Mouse (Mus musculus): ENCODE measurements around the gene Zfp536. TPM values are rescaled to one million over a fixed set of nuclear protein-coding genes. Genes with fewer than 3 reads are reported as not detected.

The Zfp536 gene
- total RNA-seq, 2 experiments from 2014 or later: 40.5 to 48.3 TPM

- no peak for DNase-seq (ENCODE audit: extremely low spot score in 1 of 2, low spot score in 1 of 2)
Observed at GRCm38 (mm10) chr7:37695066-37695465, 78.4 kb downstream of the Zfp536 start.

- DNase-seq (ENCODE audit: extremely low spot score in 1 of 2, low spot score in 1 of 2): no peak
Observed at GRCm38 (mm10) chr7:37690606-37691005, 82.8 kb downstream of the Zfp536 start.

- DNase-seq (ENCODE audit: extremely low spot score in 1 of 2, low spot score in 1 of 2): no peak
Observed at GRCm38 (mm10) chr7:37689561-37690305, 83.7 kb downstream of the Zfp536 start.

DNA sequence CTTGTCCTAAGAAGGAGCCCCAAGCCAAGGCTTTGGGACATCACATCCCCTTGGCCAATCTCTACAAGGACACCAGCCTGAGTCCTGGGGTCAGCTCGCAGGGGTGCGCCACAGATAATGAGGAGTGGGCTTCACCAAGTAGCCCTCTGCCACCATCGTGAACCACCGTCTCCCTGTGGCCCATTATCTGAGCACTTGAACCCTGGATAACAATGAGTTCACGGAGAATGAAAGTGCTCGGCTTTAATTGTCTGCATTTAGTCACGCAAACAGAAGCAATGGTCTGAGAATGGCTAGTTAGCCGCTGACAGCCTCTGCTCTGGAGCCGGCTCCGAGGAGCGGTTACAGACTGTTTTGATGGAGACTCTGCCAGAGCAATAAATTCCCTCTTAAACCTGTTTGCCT is 84.3 kb downstream of the Zfp536 start:
- no peak for DNase-seq (ENCODE audit: extremely low spot score in 1 of 2, low spot score in 1 of 2)

DNA sequence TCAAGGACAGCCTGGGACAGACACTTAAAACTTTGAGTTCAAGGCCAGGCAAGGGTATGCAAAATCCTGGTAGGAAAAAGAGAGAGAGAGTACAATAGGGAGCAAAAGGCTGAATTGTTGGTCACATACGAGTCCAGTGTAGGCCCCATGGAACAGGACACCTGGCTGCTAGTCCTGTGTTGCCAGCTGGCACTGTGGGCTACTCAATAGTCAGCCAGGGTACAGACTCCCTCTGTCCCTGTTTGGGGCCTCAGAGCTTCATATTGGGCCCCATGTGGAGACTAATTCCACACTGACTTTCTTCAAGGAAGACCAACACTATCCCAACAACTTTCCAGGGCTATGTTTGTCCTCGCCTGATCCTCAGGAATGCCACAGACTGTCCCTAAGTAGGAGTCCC is 87.1 kb downstream of the Zfp536 start:
- DNase-seq (ENCODE audit: extremely low spot score in 1 of 2, low spot score in 1 of 2): no peak

DNA sequence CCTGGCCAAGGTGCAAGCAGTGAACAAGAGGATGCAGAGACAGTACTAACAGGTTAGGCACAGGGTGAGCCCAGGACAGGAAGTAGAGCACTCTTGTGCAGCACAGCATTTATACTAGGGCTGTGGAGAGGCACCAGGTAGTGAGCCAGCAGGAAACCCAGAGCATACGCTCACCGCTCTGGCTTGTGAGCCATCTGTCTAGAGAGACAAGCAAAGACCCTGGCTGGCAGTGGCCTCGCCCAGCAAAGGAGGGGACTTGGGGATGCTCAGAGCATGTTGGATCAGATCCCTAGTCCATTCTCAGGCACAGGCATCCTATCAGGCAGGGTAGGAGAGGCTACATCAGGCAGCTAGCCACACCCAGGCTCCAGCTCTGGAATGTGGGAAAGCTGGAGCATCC is 88.2 kb downstream of the Zfp536 start:
- no peak for DNase-seq (ENCODE audit: extremely low spot score in 1 of 2, low spot score in 1 of 2)

DNA sequence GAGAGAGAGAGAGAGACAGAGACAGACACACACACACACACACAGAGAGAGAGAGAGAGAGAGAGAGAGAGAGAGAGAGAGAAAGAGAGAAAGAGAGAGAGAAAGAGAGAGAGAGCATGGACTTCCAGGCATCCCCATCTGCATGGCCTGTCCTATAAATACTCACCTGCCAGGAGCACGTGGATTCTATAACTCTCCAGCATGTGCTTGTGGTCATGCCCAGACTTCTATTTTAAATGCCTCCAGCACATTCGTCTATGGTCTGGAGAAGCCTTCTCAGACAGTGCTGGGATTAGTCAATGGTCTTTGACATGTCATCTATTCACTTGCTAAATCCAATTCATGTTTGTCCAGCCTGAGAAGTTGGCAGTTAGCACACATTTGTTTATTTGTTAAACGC is 92.1 kb downstream of the Zfp536 start:
- DNase-seq (ENCODE audit: extremely low spot score in 1 of 2, low spot score in 1 of 2): no peak

DNA sequence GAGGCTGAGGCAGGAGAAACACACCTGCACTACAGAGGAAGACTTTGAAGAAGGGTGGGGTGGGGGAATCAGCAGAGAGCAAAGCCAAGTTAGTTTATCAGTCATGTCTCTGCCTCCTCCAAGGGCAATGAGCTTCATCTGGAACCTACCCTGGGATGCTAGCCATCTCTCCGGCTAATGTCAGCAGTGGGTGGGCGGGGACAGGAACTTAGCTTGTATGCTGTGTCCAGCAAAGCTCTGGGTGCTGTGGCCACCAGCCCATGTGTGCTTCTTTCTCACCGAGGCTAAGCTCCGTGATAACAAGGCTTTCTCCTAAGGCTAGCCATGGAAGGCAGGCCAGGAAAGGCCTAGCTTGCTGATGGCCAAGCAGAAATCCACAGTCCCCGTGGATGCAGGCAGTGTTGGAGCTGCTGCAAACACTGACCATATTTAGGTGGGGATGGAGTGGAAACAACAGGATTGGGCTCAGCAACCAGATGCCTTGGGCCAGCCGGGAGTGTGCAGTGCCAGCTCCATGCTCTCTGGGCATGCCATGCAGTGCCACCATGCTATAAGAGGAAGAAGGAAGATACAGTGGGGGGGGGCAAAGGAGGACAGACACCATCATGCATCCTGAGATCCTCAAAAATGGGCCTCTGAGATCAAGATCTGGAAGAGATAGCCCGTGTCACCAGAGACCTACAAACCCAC is 109.6 kb downstream of the Zfp536 start:
- no peak for DNase-seq (ENCODE audit: extremely low spot score in 1 of 2, low spot score in 1 of 2)

GRCm38 (mm10) chr7:37648671-37649070 is 124.8 kb downstream of the Zfp536 start:
- DNase-seq (ENCODE audit: extremely low spot score in 1 of 2, low spot score in 1 of 2): no peak

- no peak for DNase-seq (ENCODE audit: extremely low spot score in 1 of 2, low spot score in 1 of 2)
Observed at GRCm38 (mm10) chr7:37647917-37648615, 125.4 kb downstream of the Zfp536 start.

DNA sequence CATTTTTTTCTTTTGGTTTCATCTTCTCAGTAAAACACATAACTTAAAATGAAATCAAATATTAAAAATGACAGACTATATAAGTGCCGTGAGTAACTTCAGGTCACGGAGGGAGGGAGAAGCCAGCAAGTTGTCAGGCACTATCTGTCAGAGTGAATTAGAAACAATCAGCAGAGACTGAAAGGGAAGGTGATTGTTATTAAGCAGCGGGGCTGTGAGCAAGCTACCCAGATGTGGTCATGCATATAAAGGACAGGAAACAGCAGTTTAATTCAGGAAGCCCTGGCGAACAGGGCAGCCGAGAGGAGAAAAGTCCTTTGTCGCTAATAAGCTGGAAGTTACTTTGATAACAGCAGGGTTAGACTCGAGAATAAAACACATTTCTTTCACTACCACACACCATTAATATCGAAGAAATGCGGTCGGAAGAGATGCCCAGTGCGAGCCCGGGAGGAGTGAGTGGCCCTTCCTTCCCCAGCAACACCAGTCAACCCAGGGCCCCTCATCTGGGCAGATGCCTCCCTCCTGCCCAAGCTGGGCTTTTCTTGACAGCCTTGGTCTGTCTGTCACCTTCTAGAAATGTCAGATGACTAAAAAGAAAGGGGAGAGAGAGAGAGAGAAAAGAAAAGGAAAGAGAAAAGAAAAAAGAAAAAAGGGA is 133.6 kb downstream of the Zfp536 start:
- DNase-seq (ENCODE audit: extremely low spot score in 1 of 2, low spot score in 1 of 2): no peak

DNA sequence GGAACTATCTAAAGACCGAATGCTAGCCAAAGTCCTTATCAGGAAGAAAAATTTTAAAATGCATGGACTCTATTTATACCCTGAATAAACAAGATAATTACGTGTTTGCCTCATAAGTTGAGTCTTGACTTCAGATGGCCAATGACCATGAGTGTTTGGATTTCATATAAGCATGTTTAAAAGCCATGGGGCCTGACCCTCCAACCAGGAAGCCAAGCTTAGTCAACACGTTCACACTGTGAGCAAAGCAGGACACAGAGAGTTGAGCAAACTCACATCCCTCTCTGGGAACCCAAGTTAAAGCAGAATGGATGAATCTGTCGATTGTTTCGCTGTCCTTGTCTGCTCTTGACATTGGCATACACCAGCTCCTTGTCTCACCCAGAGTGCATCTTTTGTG is 138.6 kb downstream of the Zfp536 start:
- DNase-seq (ENCODE audit: extremely low spot score in 1 of 2, low spot score in 1 of 2): no peak

- DNase-seq (ENCODE audit: extremely low spot score in 1 of 2, low spot score in 1 of 2): no peak
Observed at GRCm38 (mm10) chr7:37630410-37630809, 143.0 kb downstream of the Zfp536 start.

DNA sequence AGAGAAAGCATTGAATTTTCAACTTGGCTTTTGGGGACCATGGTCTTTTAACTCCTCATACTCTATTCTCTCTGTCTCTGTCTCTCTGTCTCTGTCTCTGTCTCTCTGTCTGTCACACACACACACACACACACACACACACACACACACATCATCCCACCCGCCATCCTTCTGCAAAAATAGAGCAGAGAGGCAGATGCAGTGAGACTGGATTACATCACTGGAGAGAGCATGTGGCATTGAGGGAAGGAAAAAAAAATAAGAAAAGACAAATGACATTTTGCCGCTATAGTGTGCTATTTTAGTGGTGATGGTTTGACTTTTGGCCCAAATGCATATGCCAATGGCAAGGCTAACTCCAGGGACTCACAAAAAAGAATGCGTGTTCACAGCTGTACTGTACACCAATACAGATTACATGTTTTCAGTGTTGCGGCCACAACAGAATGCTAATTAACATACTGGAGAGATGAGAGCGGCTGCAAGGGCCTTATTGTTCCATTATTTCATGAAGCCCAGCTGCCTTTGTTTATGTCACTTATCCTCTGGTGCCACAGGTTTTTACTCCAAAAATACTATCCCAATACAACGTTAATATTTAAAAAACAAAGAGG is 145.4 kb downstream of the Zfp536 start:
- DNase-seq (ENCODE audit: extremely low spot score in 1 of 2, low spot score in 1 of 2): no peak

DNA sequence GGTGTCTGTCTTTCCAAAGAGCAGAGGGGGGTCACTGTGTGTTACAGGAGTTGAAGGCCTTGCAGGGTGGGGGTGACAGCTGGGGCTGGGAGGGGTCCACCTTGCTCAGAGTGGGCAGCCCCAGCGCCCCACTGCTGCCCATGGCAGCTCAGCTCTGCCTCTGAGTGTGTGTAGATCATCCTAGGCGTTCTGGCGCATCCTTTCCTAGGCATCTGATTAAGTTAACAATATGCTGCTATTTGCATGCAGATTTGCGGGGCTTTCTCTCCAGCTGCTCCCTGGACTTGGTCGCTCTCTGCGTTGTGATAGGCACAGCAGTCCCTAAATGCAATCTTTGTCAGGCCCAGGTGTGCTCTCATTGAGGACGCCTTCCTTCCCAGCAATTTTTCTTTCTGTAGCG is 147.7 kb downstream of the Zfp536 start:
- no peak for DNase-seq (ENCODE audit: extremely low spot score in 1 of 2, low spot score in 1 of 2)

- DNase-seq (ENCODE audit: extremely low spot score in 1 of 2, low spot score in 1 of 2): no peak
Observed at GRCm38 (mm10) chr7:37624759-37625340, 148.6 kb downstream of the Zfp536 start.

GRCm38 (mm10) chr7:37623903-37624758 is 149.3 kb downstream of the Zfp536 start:
- peak; percentile 53 to 68 for DNase-seq (ENCODE audit: extremely low spot score in 1 of 2, low spot score in 1 of 2)

DNA sequence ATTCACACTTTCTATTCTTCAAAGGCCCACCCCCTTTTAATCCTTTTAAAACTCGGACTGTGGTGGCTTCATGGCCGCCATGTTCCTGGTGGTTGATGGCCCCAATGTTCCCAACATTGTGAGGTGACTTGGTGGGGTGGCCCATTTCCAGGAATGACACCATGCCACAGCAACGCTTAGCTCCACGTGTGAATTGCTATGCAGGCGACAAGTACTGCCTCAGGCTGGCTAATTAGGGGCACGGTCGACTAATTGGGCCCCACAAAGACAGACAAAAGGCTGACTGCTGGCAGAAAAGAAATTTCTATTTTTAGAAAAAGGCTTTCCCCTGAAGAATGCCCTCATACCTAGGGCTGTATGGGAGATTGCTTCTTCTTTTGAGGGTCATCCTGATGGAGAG is 154.2 kb downstream of the Zfp536 start:
- no peak for DNase-seq (ENCODE audit: extremely low spot score in 1 of 2, low spot score in 1 of 2)

DNA sequence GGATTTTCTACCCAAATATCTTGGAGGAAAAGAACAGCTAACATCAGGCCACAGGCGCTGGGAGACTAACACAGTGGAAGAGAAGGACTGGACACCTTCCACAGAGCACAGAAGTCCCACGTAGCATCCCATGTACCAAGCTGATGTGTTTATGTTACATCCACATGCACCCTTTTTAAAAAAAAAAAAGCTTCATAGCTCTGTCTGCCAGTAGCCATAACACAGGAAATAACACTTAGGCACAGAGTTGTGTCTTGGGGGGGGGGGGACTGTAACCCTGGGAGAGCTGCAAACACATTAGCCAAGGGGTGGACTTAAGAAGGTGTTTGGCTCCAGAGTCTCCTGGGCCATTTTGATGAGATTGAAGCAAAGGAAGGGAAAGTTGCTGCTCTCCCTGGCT is 155.6 kb downstream of the Zfp536 start:
- DNase-seq (ENCODE audit: extremely low spot score in 1 of 2, low spot score in 1 of 2): no peak
